Mouse (Mus musculus) ES-Bruce4 (cell line): ENCODE data around the gene Pecr. TPM values are rescaled to one million over a fixed set of nuclear protein-coding genes. Genes with fewer than 3 reads are reported as not detected.
A peak's percentile ranks its signal among the peaks of the same experiment; 100 is the strongest.

Experiments used
- H3K27ac ChIP-seq: 2 replicates; pipeline ENCODE4 v1.5.1; 2012; ENCODE audit warnings: low read length, inconsistent platforms; ENCODE audit not compliant: insufficient read depth
- H3K27me3 ChIP-seq: 2 replicates; pipeline ENCODE4 v1.6.1; 2012; ENCODE audit warnings: mild to moderate bottlenecking, low read length, inconsistent platforms; ENCODE audit not compliant: control insufficient read depth, poor library complexity, insufficient read depth, severe bottlenecking
- H3K36me3 ChIP-seq: 2 replicates; pipeline ENCODE4 v1.6.1; 2012; ENCODE audit warnings: inconsistent platforms, mild to moderate bottlenecking, low read length, moderate library complexity; ENCODE audit not compliant: control insufficient read depth, poor library complexity, insufficient read depth, severe bottlenecking
- H3K4me1 ChIP-seq: one replicate; pipeline ENCODE4 v1.8.1; 2011; ENCODE audit warnings: low read length; ENCODE audit not compliant: control insufficient read depth, insufficient read depth
- H3K4me3 ChIP-seq: 2 replicates; pipeline ENCODE4 v1.5.1; 2011; ENCODE audit warnings: low read depth, mild to moderate bottlenecking, low read length
- H3K9ac ChIP-seq: 2 replicates; pipeline ENCODE4 v1.6.1; 2012; ENCODE audit warnings: low read depth, mild to moderate bottlenecking, inconsistent platforms; ENCODE audit not compliant: poor library complexity, severe bottlenecking
- H3K9me3 ChIP-seq: replicated peaks from 2 replicates; pipeline ENCODE4 v1.6.1; 2012; ENCODE audit warnings: mild to moderate bottlenecking, low read length, inconsistent platforms; ENCODE audit not compliant: control insufficient read depth, poor library complexity, insufficient read depth, severe bottlenecking
- CTCF ChIP-seq: IDR thresholded peaks from one replicate; pipeline ENCODE4 v1.8.1; 2011; ENCODE audit warnings: low read depth, low read length
- EP300 ChIP-seq: IDR thresholded peaks from 2 replicates; pipeline ENCODE4 v1.6.1; 2011; ENCODE audit warnings: low read depth, low read length; ENCODE audit not compliant: insufficient read depth
- POLR2A ChIP-seq: IDR thresholded peaks from one replicate; pipeline ENCODE4 v1.8.1; 2011; ENCODE audit warnings: low read length; ENCODE audit not compliant: insufficient read depth
- polyA plus RNA-seq: library from polyadenylated mRNA; stranded (reverse); fragments of >200 nt; gene quantifications from 2 replicates; pipeline ENCODE4 v1.2.4, GENCODE M21; 2011; ENCODE audit warnings: low read depth; ENCODE audit not compliant: missing spikeins, insufficient read depth, insufficient read length

The Pecr gene
- polyA plus RNA-seq, 1 experiment: 67.1 TPM

GRCm38 (mm10) chr1:72315447-72315846 lies 31.3 kb upstream of the Pecr start:
- H3K27me3 ChIP-seq: no peaks in the 10 kb centered on the region
- TF ChIP-seq CTCF: no peak
- TF ChIP-seq EP300: no peak
- no peak for TF ChIP-seq POLR2A
- no peak overlapping the region for H3K27ac ChIP-seq
- H3K36me3 ChIP-seq: peaks cover 52% of the 10 kb centered on the region
- H3K4me3 ChIP-seq: no peak overlapping the region
- no peak overlapping the region for H3K9ac ChIP-seq
- no peaks in the 10 kb centered on the region for H3K4me1 ChIP-seq
- no peaks in the 10 kb centered on the region for H3K9me3 ChIP-seq

DNA sequence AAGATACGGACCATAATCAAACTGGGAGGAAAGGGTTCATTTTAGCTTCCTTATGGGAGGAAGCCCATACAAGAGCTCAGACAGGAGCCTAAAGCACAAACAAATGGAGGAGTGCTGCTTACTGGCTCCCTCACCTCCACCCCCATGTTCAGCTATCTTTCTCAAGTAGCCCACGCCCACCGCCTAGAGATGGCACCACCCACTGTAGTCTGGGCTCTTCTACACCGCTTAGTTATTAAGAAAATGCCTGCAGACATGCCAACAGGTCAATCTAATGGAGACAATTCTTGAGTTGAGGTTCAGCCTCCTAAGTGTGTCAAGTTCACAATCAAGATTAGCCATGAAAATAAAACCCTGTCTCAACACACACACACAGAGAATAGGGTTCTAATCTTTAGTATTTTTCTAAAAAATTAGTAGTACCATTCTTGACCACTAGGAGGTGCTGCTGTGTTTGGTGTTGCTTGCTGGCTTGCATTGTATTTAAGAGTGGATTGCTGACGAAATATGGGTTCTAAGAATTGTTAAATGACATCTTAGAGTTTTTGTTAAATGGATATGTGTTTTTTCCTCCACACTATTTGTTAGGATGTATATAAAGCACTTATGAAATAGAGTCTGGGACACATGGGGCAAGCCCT lies 29.4 kb upstream of the Pecr start:
- no peak for TF ChIP-seq EP300
- TF ChIP-seq POLR2A: no peak
- peak; percentile 8 for TF ChIP-seq CTCF
- H3K4me3 ChIP-seq: no peak overlapping the region
- H3K36me3 ChIP-seq: peaks cover 38% of the 10 kb centered on the region
- no peaks in the 10 kb centered on the region for H3K27me3 ChIP-seq
- no peaks in the 10 kb centered on the region for H3K4me1 ChIP-seq
- H3K9me3 ChIP-seq: no peaks in the 10 kb centered on the region
- H3K9ac ChIP-seq: peak overlapping the region; percentile 18
- H3K27ac ChIP-seq: peak overlapping the region; percentile 98

GRCm38 (mm10) chr1:72312701-72313398 lies 28.7 kb upstream of the Pecr start:
- H3K4me3 ChIP-seq: no peak overlapping the region

GRCm38 (mm10) chr1:72309744-72310424 lies 25.8 kb upstream of the Pecr start:
- H3K36me3 ChIP-seq: peaks cover 16% of the 10 kb centered on the region
- no peaks in the 10 kb centered on the region for H3K9me3 ChIP-seq
- TF ChIP-seq CTCF: no peak
- no peak for TF ChIP-seq EP300
- TF ChIP-seq POLR2A: no peak
- H3K27ac ChIP-seq: peak overlapping the region; percentile 55; the same call in 1 of the 2 replicates
- H3K27me3 ChIP-seq: no peaks in the 10 kb centered on the region
- H3K4me1 ChIP-seq: no peaks in the 10 kb centered on the region
- no peak overlapping the region for H3K9ac ChIP-seq
- no peak overlapping the region for H3K4me3 ChIP-seq

More at GRCm38 (mm10) chr1:72312701-72313398, 28.7 kb upstream of the Pecr start:
- Histone ChIP-seq H3K9me3 (no peaks in the 10 kb centered on the region), H3K4me1 (no peaks in the 10 kb centered on the region), H3K27me3 (no peaks in the 10 kb centered on the region), H3K36me3 (peaks cover 36% of the 10 kb centered on the region), H3K27ac (peak overlapping the region; percentile 98), H3K9ac (peak overlapping the region; percentile 46; the same call in 1 of the 2 replicates)
- TF ChIP-seq POLR2A (no peak), CTCF (no peak), EP300 (no peak)

DNA sequence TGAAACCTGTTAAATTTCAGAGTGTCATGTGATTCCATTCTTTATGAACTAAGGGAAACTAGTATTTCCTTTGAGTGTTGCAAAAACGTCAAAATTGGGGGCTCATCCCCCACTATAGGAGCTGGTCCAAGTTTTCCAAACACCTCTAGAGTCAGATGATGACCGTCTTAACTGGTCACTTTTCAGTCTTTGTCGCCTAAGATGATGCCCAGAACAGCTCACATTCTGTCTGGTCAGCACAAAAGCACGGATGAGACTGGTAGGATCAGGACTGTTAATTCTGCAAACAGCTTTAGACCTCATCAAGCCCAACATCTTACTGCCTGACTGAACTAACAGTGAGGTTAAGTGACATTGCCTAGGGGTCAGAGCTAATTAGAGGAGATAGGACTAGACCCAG lies 24.8 kb upstream of the Pecr start:
- Histone ChIP-seq H3K27me3 (no peaks in the 10 kb centered on the region), H3K9ac (no peak overlapping the region)

DNA sequence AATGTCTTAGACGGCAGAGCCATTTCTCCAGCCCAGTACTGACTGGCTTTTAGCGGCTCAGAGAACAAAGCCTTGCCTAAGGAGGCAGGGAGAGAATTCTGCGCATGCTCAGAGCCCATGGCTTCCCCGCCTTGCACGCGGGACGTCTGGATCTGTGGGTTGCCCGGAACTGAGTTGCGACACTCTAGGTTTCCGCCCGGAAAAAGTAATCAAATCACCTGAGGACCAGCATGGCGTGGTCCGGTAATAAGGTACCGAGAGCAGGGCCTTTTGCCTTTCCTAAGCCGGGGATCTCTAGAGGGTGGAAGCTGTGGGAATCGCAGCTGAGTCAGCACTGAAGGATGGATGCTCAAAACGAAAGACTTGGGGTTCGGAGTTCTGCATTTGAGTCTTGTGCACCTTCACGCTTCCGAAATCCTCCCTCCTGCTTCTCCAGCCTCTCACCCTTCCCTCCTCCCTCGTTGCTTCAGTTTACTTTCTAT lies 23.2 kb upstream of the Pecr start, which contains the start of gene Xrcc5:
Gene Xrcc5, plus strand, starts transcription at position 105 of the 482 bp plus-strand sequence.
- H3K27me3 ChIP-seq: no peaks in the 10 kb centered on the region
- peaks cover 10% of the 10 kb centered on the region for H3K36me3 ChIP-seq
- H3K4me1 ChIP-seq: no peaks in the 10 kb centered on the region
- peak within 1 kb of the TSS; percentile 80 for H3K9ac ChIP-seq
- H3K9me3 ChIP-seq: no peaks in the 10 kb centered on the region
- peak within 1 kb of the TSS; percentile 64 for H3K27ac ChIP-seq
- TF ChIP-seq POLR2A: no peak
- peak; percentile 49; the same call in 1 of the 2 replicates for TF ChIP-seq EP300
- H3K4me3 ChIP-seq: peak within 1 kb of the TSS; percentile 90

More for the DNA sequence above, 24.8 kb upstream of the Pecr start:
- Histone ChIP-seq H3K36me3 (peaks cover 10% of the 10 kb centered on the region), H3K4me1 (no peaks in the 10 kb centered on the region), H3K4me3 (no peak overlapping the region), H3K27ac (no peak overlapping the region), H3K9me3 (no peaks in the 10 kb centered on the region)
- no peak for TF ChIP-seq CTCF
- no peak for TF ChIP-seq EP300
- no peak for TF ChIP-seq POLR2A
